Mouse (Mus musculus) lung, postnatal 14 days (tissue): ENCODE measurements around the gene Pdgfb.
A peak's percentile ranks its signal among the peaks of the same experiment; 100 is the strongest.

Source experiments
- DNase-seq: peaks from one replicate; pipeline ENCODE4 v3.0.0; 2021

Pdgfb gene

DNA sequence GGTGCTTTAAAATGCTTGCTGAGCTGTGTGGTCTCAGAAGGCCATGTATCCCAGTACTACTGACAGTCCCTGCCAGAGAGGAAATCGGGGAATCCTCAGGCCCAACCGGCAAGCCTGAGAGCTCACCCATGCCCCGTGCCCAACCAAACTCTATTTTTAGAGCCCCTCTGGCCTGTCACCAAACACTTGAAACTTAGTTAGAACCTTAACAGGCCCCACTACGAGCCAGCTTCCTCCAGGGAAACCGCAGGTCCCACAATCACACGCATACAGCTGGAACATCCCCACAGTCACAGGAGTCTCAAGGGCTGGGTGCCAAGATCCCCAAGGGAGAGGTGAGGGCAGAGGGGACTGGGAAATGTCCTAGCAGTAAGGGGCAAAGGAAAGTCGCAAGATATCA, 8.6 kb downstream of the Pdgfb start:
- DNase-seq = no peak

DNA sequence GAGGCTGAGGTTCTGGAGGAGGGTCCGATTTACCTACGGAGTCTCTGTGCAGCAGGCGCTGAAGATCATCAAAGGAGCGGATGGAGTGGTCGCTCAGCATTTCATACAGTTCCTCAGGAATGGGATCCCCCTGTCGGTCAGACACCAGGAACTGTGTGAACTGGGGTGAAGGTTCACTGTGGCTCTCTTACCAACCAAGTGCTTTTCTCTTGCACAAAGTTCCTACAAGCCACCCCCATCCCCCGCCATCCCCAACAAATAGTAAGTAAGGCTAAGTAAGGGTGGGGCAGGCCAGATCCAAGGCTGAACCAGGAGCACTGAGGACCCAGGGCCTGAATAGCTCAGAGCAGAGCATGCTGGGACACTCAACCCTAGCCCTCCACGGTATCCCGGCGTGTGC, 9.3 kb downstream of the Pdgfb start:
- DNase-seq = no peak

DNA sequence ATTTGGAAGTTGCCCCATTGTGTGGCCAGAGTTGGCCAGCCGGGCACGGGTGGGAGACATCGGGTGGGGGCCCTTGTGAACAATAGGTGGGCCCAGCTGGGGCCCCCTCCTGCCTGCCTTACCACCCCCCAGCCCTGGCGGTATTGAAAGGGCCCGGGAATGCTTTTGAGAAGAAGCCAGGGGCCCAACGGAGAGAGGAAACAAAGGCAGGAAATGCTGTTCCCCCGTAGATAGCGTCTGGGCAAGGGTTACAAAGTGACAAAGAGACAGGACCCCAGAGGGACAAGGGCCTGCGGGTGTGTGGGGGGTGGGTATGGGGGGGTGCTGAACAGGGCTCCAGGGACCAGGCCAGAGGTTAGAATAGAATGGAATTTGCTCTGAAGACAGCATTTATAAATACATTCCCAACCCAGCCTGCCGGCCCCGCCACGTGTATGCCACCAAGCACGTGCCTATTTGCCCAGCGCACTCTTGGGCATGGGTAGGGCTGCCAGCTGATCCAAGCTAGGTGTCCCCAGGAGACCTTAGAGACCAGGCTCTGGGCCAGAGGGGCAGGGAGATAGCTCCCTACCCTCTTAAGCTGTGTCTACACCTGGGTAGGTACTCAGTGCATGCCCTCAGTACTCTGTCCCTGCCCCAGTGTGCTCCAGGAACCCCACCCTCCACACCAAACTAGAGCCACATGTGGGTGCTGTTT, 10.0 kb downstream of the Pdgfb start:
- DNase-seq = peak; percentile 79

DNA sequence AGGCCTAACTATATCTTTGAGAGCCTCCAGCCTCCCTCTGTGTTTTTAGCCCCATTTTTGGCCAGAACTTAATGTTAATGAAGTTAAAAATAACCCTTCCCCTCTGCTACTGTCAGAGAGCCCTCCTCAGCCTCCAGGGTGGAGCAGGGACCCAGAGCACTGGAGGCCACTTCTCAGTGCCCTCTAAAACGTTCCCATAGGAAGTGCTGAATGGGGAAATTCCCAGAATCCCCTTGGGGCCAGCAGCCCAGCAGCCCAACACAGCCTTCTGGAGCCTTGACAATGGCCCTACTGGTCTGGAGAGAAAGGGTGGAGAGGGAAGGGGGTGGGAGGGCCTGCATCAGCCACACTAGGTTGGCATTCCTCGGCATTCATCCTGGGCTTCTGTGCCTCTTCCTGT, 11.2 kb downstream of the Pdgfb start:
- DNase-seq = no peak

DNA sequence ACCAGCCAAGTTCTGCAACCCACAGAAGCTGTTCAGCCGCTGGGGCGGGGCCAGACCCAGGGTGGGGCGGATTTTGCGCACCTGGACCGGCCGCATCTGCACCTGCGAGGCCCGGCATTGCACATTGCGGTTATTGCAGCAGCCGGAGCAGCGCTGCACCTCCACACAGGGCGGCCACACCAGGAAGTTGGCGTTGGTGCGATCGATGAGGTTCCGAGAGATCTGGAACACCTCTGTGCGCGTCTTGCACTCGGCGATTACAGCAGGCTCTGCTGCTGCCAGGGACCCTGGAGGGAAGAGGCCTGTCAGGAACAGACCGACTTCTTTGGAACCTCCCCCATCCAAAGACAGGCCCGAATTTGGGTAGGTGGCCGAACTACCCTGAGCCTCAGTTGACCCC, 13.2 kb downstream of the Pdgfb start:
- no peak for DNase-seq

DNA sequence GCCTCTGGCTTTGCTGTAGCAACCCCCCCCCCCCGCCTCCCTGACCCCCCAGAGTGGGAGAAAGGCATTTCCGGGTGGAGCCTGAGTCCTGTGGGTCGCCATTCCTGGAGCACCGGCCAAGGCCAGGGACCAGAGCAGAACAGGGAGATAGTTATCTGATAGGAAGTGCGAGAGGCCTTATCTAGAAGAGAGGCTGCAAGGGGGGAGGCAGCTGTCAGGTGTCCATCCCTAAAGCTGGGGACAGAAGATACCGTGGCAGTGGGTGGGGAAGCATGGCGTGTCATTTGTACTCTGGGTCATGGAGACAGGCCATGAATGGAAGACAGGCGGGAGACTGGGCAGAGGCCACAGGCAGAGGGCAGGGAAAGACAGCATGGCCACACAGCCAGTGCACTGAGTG, 14.1 kb downstream of the Pdgfb start:
- DNase-seq = peak; percentile 61

DNA sequence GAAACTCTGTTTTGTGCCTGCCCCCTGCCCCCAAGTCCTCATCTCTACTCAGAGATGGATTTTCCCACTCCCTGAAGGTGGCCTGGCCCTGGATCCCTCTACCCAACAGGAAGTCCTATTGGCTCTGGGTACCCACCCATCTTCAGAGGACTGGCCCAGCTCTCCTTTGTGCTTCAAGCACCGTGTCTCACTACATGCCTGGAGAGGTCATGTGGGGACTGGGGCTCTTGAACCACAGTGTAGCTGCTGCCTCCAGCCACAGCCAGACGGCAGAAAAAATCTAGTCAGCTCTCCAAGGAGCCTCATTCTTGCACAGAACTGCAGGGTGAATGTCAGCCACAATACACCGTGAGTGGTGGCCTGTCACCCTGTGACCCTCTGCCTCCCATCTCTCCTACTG, 16.8 kb downstream of the Pdgfb start:
- no peak for DNase-seq

DNA sequence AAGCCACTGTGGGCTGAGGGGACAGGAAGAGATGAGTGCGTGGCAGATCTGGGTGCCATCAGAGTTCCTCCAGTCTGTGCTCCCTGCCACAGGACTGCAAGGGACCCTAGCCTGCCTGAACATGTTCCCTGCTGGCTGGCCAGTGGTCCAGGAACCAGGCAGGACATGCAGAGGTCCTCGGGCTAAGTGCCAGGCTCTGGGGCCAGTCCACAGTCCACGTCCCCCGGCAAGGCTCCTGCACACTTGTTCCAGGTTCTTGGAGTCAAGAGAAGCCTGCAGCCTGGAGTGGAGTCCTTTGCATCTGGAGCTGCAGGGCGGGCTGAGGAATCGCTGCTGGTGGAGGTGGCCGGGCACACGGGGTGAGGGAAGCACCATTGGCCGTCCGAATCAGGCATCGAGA, 18.0 kb downstream of the Pdgfb start:
- no peak for DNase-seq

DNA sequence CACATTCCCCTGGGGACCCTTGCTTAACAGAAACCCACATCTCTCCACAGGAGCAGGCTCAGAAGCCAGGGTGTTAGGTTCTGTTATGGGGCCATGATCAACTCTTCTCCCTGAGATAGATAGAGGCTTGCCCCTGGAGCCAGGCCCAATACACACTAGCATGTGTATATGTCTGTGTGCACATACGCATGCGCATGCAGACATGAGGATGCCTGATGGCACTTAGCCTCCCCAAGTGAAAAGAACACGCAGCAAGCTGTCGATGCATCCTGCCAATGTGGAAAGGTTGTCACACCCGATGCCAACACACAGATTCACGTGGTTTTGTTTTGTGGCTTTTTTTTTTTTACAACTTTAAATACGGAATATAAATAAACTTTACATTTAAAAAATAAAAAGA, 19.2 kb downstream of the Pdgfb start:
- DNase-seq = no peak

DNA sequence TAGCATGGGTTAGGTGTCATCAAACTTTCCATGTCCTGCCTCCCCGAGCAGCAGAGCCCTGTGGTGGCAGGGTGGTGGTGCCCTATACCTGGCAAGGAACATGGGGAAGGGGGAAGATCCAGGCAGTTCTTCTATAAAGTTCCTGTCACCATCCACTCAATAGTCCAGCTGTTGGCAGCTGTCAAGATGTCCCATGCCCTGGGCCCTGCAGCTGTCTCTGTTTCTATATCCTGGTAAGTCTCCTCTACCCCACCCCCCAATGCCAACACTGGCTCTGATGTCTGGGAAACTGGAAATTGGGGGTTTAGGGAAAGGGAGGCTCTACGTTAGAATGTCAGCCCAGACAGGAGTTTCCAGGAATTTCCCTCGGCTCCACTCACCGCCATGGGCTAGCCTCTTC, 20.2 kb downstream of the Pdgfb start:
- no peak for DNase-seq

DNA sequence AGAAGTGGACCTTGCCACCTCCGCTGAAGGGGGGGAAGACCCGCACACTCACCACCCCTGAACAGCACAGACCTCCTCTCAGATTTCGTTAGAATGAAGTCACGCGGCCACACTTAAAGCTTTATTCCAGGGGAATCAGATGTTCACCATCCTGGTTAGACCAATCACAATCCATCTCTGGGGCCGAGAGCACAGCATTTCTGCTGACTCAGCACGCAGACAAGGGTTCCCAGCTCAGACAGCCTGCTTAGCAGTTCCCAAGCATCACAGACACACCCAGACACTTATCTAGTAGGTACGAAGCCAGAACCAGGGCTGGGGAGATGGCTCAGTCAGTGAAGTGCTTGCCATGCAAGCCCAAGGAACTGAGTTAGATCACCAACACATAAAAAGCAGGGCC, 28.6 kb downstream of the Pdgfb start:
- no peak for DNase-seq

DNA sequence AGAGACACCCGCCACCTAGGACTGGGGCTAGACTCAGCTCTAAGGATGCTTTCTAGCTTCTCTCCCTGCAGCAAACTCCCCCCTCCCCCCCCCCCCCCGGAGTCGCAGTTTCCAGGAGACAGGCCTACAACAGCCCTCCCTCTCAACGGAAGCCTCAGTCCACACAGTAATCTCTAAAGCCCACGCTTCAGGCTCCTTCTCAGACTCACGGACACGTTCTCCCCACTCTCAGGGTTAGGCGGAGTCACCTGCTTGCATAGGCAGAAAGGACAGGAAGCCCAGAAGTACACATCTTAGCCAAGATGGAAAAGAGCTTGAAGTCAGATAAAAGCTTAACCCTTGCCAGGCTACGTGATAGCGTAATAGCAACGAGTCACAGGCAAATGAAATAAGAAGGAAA, 29.3 kb downstream of the Pdgfb start:
- no peak for DNase-seq

DNA sequence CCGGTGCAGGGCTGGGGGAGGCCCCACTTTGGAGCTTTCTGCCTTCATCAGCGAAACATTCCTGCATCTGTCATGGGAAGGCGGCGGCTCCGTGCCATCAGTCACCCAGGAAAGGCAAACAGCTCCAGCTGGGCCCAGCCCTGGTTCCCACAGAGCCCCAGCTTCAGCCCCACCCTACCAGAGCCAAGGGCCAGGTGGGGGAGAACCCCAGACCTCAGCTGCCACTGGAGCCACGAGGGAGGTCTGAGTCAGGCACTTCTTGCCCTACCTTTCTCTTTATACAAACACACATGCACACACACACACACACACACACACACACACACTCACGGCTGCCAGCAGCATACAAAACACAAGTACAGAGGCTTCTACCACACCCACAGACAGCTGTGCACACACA, 30.6 kb downstream of the Pdgfb start:
- peak; percentile 51 for DNase-seq

DNA sequence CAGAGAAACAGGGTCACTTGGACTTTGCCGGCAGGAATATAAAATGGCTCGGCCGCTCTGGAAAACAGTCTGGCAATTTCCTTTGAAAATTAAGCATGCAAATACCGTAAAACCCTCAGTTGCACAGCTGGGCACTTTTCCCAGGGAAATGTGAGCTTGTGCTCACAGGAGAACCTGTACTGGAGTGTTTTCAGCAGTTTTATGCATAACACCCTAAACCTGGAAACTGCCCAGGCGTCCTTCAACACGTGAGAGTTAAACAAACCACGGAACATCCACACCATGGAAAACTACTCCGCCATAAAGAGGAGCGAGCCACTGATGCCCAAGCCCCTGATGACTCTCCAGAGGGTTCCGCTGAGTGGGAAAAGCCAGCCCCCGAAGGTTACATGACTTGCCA, 34.1 kb downstream of the Pdgfb start:
- no peak for DNase-seq

DNA sequence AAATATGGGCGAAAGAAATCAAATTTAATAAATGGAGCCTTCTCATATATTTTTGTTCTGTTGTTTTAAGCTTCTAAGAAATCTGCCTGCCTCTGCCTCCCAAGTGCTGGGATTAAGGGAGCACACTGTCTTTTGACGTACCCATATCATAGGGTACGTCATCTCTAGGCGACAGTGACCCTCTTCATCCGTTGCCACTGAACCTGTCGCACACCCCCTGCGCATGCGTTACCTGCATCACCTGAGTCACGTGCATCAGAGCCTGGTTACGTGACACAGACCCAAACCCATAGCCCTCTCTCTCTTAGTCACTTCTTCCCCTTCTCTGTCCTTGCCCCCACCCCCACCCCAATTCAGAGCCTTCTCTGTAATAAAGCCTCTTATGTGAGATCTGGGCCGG, 42.6 kb downstream of the Pdgfb start:
- DNase-seq = no peak

DNA sequence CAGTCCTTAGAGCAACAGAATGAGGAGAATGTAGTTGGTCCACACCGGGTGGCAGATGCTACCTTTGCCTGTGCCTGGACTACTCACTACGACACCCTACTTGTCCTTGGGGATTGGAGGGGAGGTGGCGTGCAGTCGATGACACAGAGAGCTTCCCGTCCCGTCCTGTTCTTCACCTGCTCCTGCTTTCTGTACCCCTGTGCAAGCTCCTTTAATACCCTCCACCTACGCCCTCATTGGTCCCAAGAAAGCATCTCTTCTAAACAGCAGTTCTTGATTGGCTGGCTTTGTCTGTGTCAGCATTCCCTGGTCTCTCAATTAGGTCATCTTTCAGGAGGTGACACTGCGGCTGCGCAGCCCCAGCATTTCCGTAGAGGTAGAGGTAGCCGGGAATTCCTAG, 43.8 kb downstream of the Pdgfb start, which contains the start of gene Cbx7:
Gene Cbx7 (minus strand): TSS at position 180 of the 400 bp plus-strand sequence.
- no peak for DNase-seq

DNA sequence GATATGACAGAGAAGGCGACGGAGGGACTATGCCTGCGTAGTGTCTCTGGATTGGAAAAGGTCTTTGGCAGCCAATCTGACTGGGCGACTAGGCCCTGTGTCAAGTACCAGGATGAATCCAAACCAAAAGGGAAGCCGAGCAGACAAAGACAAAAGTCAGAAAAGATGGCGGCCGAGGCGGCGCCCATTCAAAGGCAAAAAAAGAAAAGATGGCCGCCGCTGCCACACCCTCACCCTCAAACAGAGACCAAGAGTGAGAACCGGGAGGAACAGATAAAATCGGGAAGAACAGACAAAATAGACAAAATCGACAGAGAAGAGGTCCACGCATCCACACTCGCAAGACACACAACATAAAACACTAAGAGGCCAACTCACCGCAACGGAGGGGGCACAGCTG, 44.3 kb downstream of the Pdgfb start:
- no peak for DNase-seq

DNA sequence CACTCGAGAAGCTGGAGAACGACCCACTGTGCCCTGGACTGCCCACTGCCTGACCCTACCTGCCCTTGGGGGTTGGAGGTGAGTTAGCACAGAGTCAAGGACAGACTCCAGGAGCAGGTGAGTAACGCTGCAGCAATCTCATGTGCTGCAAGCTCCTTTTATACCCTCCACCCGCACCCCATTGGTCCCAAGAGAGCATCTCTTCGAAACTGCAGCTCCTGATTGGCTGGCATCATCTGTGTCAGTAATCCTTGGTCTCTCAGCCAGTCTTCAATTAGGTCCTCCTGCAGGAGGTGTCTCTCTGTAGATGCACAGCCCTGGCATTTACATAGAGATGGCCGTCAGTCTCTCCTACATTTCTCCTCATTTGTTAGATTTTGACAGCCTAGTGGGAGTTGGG, 47.4 kb downstream of the Pdgfb start:
- DNase-seq = no peak

DNA sequence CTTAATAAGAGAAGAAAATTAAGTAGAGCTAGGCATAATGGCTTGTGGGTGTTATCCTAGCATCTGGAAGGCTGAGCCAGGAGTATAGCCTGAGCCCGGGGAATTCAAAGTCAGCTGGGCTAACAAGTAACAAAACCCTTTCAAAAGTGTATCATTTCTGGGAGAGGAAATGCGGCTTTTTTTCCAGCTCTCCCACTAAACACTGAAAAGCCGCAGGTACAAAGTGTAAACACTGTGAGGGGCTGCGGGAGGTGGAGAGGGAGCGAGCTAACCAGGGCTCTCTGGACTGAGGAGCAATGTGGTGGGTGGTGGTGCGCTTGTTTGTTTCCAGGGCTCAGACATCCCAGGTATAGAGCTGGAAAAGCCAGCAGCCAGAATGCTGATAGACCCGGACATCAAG, 50.4 kb downstream of the Pdgfb start:
- no peak for DNase-seq

DNA sequence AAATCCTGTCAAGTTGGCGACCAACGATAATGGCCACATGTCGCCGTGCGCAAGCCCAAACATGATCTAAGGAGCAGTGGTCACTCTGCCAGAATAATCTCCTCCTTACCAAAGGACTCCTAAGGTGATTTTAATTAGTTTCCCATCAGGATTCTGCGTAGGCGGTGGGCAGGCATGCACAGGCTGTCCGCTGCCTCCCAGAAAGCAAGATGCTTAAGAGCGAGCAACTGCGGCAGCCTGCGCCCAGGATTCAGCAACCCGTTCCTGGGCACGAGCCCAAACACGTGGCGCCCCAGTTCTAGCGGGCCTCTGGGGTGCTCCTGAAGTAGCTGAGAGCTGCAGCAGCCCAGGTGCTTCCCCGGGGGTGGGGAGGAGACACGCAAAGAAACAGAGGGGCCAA, 52.1 kb downstream of the Pdgfb start:
- DNase-seq = no peak

DNA sequence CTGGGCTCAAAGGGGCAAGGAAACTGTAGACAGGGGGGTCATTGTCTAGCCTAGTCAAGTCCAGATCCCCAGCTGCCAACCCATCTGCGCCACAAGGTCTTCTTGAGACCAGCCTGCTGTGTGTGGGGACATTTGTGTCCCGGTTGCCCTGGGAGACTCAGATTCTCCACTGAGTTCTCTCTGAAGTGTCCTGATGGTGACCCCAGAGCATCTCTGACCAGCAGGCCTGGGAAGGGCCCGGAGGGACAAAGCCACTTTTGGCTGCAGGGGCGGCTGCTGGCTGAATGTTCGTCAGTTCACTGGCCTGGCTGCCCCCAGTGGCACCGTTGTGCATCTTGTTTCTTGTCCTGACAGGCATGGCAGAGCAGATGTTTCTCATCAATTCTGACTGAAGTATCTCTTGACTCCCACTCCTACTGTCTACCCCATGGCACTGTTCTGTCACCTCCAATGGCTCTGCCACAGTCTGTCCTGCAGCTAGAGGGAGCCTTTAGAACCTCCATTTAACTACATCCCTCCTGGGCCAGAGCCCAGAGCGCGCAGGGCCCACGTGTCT, 53.3 kb downstream of the Pdgfb start:
- DNase-seq = no peak

DNA sequence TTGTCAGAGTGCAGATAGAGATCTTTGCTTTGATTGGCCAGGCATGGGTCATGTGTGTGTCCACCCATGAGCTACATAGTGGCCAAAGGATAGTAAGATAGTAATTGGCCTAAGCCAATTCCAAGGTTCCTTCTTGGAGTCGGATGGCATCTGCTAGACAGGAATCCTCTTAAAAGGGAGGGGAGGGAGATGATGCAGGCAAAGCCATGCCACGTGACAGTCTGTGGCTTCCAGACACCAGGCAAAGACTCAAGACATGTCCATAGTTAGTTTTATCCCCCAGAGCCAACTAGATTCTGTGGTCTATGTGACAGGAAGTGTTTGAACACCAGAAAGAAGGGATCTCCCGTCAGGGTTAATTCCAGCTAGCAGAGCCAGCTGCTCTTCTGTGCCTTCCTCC, 56.4 kb downstream of the Pdgfb start:
- DNase-seq = no peak

DNA sequence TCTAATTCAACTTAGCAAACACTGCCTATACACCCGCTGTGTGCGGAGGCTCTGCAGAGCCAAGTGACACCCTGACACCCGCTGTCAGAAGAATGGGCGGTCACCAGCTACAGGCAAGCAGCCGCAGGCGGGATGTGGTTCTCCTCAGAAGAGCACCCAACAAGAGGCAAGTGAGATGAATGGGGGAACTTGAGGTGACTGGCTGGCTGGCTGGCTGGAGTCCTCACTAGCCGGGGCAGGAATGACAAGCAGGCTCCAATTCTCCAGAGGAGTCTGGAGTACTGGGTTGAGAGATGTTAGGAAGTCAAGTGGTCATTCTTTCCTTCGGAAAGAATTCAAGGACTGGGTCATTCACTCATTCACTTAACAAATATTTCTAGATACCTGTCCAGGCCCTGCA, 58.2 kb downstream of the Pdgfb start:
- DNase-seq = peak; percentile 50

DNA sequence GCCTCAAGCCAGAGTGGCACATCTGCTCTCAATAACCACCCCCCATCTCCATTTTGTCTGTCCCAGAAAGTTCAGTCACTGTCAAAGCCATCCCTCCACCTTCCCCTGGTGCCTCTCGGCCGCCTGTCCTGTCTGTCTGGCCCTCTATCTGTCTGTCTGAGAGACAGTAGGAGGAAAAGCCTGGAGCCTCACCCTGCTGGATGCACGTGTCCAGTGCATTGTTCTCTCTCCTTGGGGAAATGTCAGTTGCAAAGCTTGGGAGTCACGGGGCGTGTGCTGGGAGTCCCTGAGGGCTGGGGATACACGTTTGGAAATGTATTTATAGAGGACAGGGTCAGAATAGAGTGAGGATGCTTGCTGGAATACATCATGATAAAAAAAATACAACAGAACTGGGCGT, 61.3 kb downstream of the Pdgfb start:
- DNase-seq = no peak

DNA sequence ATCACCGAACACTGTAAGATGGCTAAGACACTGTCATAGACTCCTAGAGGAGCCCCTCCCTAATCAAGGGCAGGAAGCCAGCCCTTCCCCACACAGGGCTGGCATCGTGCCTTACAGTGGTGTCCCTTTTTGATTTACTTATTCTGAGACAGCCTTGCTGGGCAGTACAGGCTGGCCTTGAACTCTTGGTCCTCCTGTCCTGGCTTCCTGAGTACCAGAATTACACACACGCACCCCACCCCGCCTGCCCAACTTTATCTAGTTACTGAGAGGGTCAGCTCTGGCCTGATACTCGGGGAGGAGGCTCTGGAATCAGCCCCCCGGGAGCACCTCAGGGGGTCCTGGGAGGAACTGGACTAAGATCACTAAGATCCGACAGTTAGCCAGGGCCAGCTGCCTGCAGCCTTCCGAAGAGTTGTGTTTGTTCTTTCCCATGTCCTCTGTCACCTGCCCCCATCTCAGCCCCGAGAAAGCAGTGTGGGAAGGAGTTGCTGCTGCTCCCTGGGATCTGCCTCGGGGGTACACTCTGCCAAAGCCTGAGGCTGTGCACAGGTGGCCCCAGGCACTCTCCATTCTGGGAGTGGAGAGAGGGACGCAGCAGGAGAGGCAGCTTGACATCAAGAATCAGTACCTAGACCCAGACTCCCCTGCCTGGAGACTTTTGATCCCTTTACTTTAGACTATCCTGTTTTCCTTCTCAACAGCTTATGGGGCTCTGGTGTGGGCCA, 62.1 kb downstream of the Pdgfb start:
- DNase-seq = peak; percentile 83
